Mouse (Mus musculus): ENCODE measurements at regions not wholly inside any gene's neighbourhood (a gene's known extent, or its start where the extent isn't known, plus 50 kb on each side); places are given as distances from the start of the nearest gene placed in this dataset.

- Histone ChIP-seq H3K4me1 (replicated peaks; ENCODE audit: low read depth, low read length) (0 out of 2 replicates have a peak, but pooled peaks cover 3% of the 10 kb centered on the region), H3K36me3 (ENCODE audit: insufficient read depth, low read length) (no peaks in the 10 kb centered on the region), H3K4me3 (replicated peaks; ENCODE audit: low read length) (no peak overlapping the region), H3K9me3 (ENCODE audit: low read length) (0 out of 2 replicates have a peak, but pooled peaks cover 3% of the 10 kb centered on the region), H3K27me3 (ENCODE audit: insufficient read depth, low read length) (peaks cover 2% of the 10 kb centered on the region; the same call in 1 of the 2 replicates)
- TF ChIP-seq CTCF (conservative IDR thresholded peaks at IDR 0.05; ENCODE audit: low read length) (no peak), NANOG (IDR thresholded peaks at IDR 0.05; ENCODE audit: borderline replicate concordance, low read length) (no peak)
Measured at GRCm38 (mm10) chr7:128860709-128861108, 116.0 kb downstream of the Sec23ip start.

- H3K36me3 ChIP-seq (ENCODE audit: insufficient read depth, low read length) = no peaks in the 10 kb centered on the region
- no peak overlapping the region for H3K4me3 ChIP-seq (replicated peaks; ENCODE audit: low read length)
- TF ChIP-seq POU5F1 (IDR thresholded peaks at IDR 0.05; ENCODE audit: borderline replicate concordance, low read length) = no peak
- peaks cover 2% of the 10 kb centered on the region; the same call in 1 of the 2 replicates for H3K27me3 ChIP-seq (ENCODE audit: insufficient read depth, low read length)
- 0 out of 2 replicates have a peak, but pooled peaks cover 3% of the 10 kb centered on the region for H3K4me1 ChIP-seq (replicated peaks; ENCODE audit: low read depth, low read length)
- H3K9me3 ChIP-seq (ENCODE audit: low read length) = 0 out of 2 replicates have a peak, but pooled peaks cover 3% of the 10 kb centered on the region
Measured at GRCm38 (mm10) chr7:128861376-128861775, 116.6 kb downstream of the Sec23ip start.

GRCm38 (mm10) chr7:128868799-128869198 is 124.1 kb downstream of the Sec23ip start:
- no peak for TF ChIP-seq CTCF (conservative IDR thresholded peaks at IDR 0.05; ENCODE audit: low read length)
- no peak for TF ChIP-seq POU5F1 (IDR thresholded peaks at IDR 0.05; ENCODE audit: borderline replicate concordance, low read length)
- TF ChIP-seq NANOG (IDR thresholded peaks at IDR 0.05; ENCODE audit: borderline replicate concordance, low read length) = no peak
- Histone ChIP-seq H3K4me1 (replicated peaks; ENCODE audit: low read depth, low read length) (no peaks in the 10 kb centered on the region), H3K27me3 (ENCODE audit: insufficient read depth, low read length) (no peaks in the 10 kb centered on the region), H3K9me3 (ENCODE audit: low read length) (no peaks in the 10 kb centered on the region), H3K36me3 (ENCODE audit: insufficient read depth, low read length) (no peaks in the 10 kb centered on the region), H3K4me3 (replicated peaks; ENCODE audit: low read length) (no peak overlapping the region)

- no peaks in the 10 kb centered on the region for H3K36me3 ChIP-seq (ENCODE audit: insufficient read depth, low read length)
- no peaks in the 10 kb centered on the region for H3K9me3 ChIP-seq (ENCODE audit: low read length)
- TF ChIP-seq POU5F1 (IDR thresholded peaks at IDR 0.05; ENCODE audit: borderline replicate concordance, low read length) = no peak
- TF ChIP-seq CTCF (conservative IDR thresholded peaks at IDR 0.05; ENCODE audit: low read length) = peak; percentile 53
- TF ChIP-seq NANOG (IDR thresholded peaks at IDR 0.05; ENCODE audit: borderline replicate concordance, low read length) = no peak
- no peak overlapping the region for H3K4me3 ChIP-seq (replicated peaks; ENCODE audit: low read length)
- 0 out of 2 replicates have a peak, but pooled peaks cover 8% of the 10 kb centered on the region for H3K4me1 ChIP-seq (replicated peaks; ENCODE audit: low read depth, low read length)
- no peaks in the 10 kb centered on the region for H3K27me3 ChIP-seq (ENCODE audit: insufficient read depth, low read length)
Measured at GRCm38 (mm10) chr7:128884015-128884414, 139.3 kb downstream of the Sec23ip start.

GRCm38 (mm10) chr7:128885551-128885950 is 140.8 kb downstream of the Sec23ip start:
- 0 out of 2 replicates have a peak, but pooled peaks cover 8% of the 10 kb centered on the region for H3K4me1 ChIP-seq (replicated peaks; ENCODE audit: low read depth, low read length)
- H3K27me3 ChIP-seq (ENCODE audit: insufficient read depth, low read length) = no peaks in the 10 kb centered on the region
- no peaks in the 10 kb centered on the region for H3K36me3 ChIP-seq (ENCODE audit: insufficient read depth, low read length)
- no peaks in the 10 kb centered on the region for H3K9me3 ChIP-seq (ENCODE audit: low read length)
- no peak for TF ChIP-seq NANOG (IDR thresholded peaks at IDR 0.05; ENCODE audit: borderline replicate concordance, low read length)
- no peak for TF ChIP-seq POU5F1 (IDR thresholded peaks at IDR 0.05; ENCODE audit: borderline replicate concordance, low read length)
- TF ChIP-seq CTCF (conservative IDR thresholded peaks at IDR 0.05; ENCODE audit: low read length) = no peak
- H3K4me3 ChIP-seq (replicated peaks; ENCODE audit: low read length) = no peak overlapping the region

GRCm38 (mm10) chr7:128910134-128910533 is 165.4 kb downstream of the Sec23ip start:
- Histone ChIP-seq H3K27me3 (ENCODE audit: insufficient read depth, low read length) (no peaks in the 10 kb centered on the region), H3K4me3 (replicated peaks; ENCODE audit: low read length) (no peak overlapping the region), H3K4me1 (replicated peaks; ENCODE audit: low read depth, low read length) (no peaks in the 10 kb centered on the region), H3K9me3 (ENCODE audit: low read length) (peaks cover 32% of the 10 kb centered on the region), H3K36me3 (ENCODE audit: insufficient read depth, low read length) (no peaks in the 10 kb centered on the region)
- TF ChIP-seq POU5F1 (IDR thresholded peaks at IDR 0.05; ENCODE audit: borderline replicate concordance, low read length) = no peak
- TF ChIP-seq CTCF (conservative IDR thresholded peaks at IDR 0.05; ENCODE audit: low read length) = no peak
- TF ChIP-seq NANOG (IDR thresholded peaks at IDR 0.05; ENCODE audit: borderline replicate concordance, low read length) = no peak

GRCm38 (mm10) chr7:128937976-128938730 is 193.4 kb downstream of the Sec23ip start:
- no peak for TF ChIP-seq NANOG (IDR thresholded peaks at IDR 0.05; ENCODE audit: borderline replicate concordance, low read length)
- TF ChIP-seq CTCF (conservative IDR thresholded peaks at IDR 0.05; ENCODE audit: low read length) = no peak
- no peak for TF ChIP-seq POU5F1 (IDR thresholded peaks at IDR 0.05; ENCODE audit: borderline replicate concordance, low read length)
- H3K4me1 ChIP-seq (replicated peaks; ENCODE audit: low read depth, low read length) = peaks cover 11% of the 10 kb centered on the region
- H3K4me3 ChIP-seq (replicated peaks; ENCODE audit: low read length) = no peak overlapping the region
- H3K9me3 ChIP-seq (ENCODE audit: low read length) = no peaks in the 10 kb centered on the region
- no peaks in the 10 kb centered on the region for H3K27me3 ChIP-seq (ENCODE audit: insufficient read depth, low read length)
- H3K36me3 ChIP-seq (ENCODE audit: insufficient read depth, low read length) = no peaks in the 10 kb centered on the region

- Histone ChIP-seq H3K36me3 (ENCODE audit: insufficient read depth, low read length) (no peaks in the 10 kb centered on the region), H3K4me3 (replicated peaks; ENCODE audit: low read length) (no peak overlapping the region), H3K4me1 (replicated peaks; ENCODE audit: low read depth, low read length) (no peaks in the 10 kb centered on the region), H3K27me3 (ENCODE audit: insufficient read depth, low read length) (no peaks in the 10 kb centered on the region), H3K9me3 (ENCODE audit: low read length) (peaks cover 15% of the 10 kb centered on the region)
- TF ChIP-seq CTCF (conservative IDR thresholded peaks at IDR 0.05; ENCODE audit: low read length) = no peak
- no peak for TF ChIP-seq POU5F1 (IDR thresholded peaks at IDR 0.05; ENCODE audit: borderline replicate concordance, low read length)
- no peak for TF ChIP-seq NANOG (IDR thresholded peaks at IDR 0.05; ENCODE audit: borderline replicate concordance, low read length)
Measured at GRCm38 (mm10) chr7:128960575-128960974, 215.8 kb downstream of the Sec23ip start.

All from E14TG2a.4 (cell line).